Mouse (Mus musculus) cerebellum, adult 9-11 months (tissue): ENCODE measurements around the gene Nicn1.
A peak's percentile ranks its signal among the peaks of the same experiment; 100 is the strongest.

ENCODE experiments used
- DNase-seq: peaks from one replicate; pipeline ENCODE4 v3.0.0; 2022

Gene Nicn1

GRCm38 (mm10) chr9:108338886-108339781 lies 48.9 kb downstream of the Nicn1 start, which contains the start of gene Gpx1:
TSS of gene Gpx1 (plus strand) at chr9:108338903.
- peak; percentile 87 for DNase-seq

- peak; percentile 49 for DNase-seq
Measured at GRCm38 (mm10) chr9:108339886-108340257, 49.6 kb downstream of the Nicn1 start.

GRCm38 (mm10) chr9:108340258-108341138 lies 50.3 kb downstream of the Nicn1 start:
- DNase-seq: no peak

GRCm38 (mm10) chr9:108341139-108341475 lies 50.9 kb downstream of the Nicn1 start:
- DNase-seq: no peak

GRCm38 (mm10) chr9:108341801-108342200 lies 51.6 kb downstream of the Nicn1 start:
- no peak for DNase-seq

GRCm38 (mm10) chr9:108342301-108342831 lies 52.1 kb downstream of the Nicn1 start:
- no peak for DNase-seq

GRCm38 (mm10) chr9:108343331-108343730 lies 53.1 kb downstream of the Nicn1 start:
- DNase-seq: no peak

- DNase-seq: no peak
Measured at GRCm38 (mm10) chr9:108343835-108344234, 53.6 kb downstream of the Nicn1 start.

GRCm38 (mm10) chr9:108344471-108344870 lies 54.2 kb downstream of the Nicn1 start:
- no peak for DNase-seq
